Comparison of ENCODE assay signal across 17 mouse cellular contexts in genomic region chr14:121359850-121360249, GRCm38 (mm10). TPM values are rescaled to one million over a fixed set of nuclear protein-coding genes. Genes with fewer than 3 reads are reported as not detected.
DNase-seq lines count a peak whose midpoint lies in the region; ATAC-seq and TF ChIP-seq lines count a peak whose summit lies in the region.
"Had no signal": no experiment of that assay in that cellular context is flagged by ENCODE, and none has a peak within 500 bp of the region (broad histone marks: within the 10 kb centered on the region; RNA-seq: fewer than 3 reads in every experiment).

No protein-coding gene starts in this region.

- H3K79me2 ChIP-seq in heart, adult 2 months (replicated peaks; ENCODE audit: control insufficient read depth, insufficient read depth, low read length), result peaks cover 11% of the 10 kb centered on the region

- H3K36me3 ChIP-seq in heart, embryonic 10.5 days, result peaks cover 11% of the 10 kb centered on the region; the same call in 1 of the 2 replicates
- H3K36me3 ChIP-seq in heart, adult 2 months (ENCODE audit: control insufficient read depth, insufficient read depth, low read length), result peaks cover 14% of the 10 kb centered on the region
- H3K36me3 ChIP-seq in megakaryocyte, embryonic 14.5 days (replicated peaks; ENCODE audit: low read length), result peaks cover 60% of the 10 kb centered on the region
- H3K36me3 ChIP-seq in embryonic facial prominence, embryonic 14.5 days (ENCODE audit: control insufficient read depth, insufficient read depth, low read length), result no peaks in the 10 kb centered on the region
- H3K36me3 ChIP-seq in liver, postnatal 0 days (replicated peaks; ENCODE audit: insufficient read depth, low read length), result peaks cover 19% of the 10 kb centered on the region
- H3K36me3 ChIP-seq: neural tube, embryonic 15.5 days had no signal

- ATAC-seq in megakaryocyte, adult 5-6 weeks (ENCODE audit: poor library complexity, severe bottlenecking), result no peak
- peak; percentile 70; the same call in 1 of the 2 replicates for ATAC-seq in embryonic facial prominence, embryonic 14.5 days (ENCODE audit: low read depth)
- no peak for ATAC-seq in liver, postnatal 0 days
- ATAC-seq: activated CD4-positive, CD25-positive, alpha-beta regulatory T cell, adult 4 months had no signal

- no peak for TF ChIP-seq EP300 in heart, adult 2 months (IDR thresholded peaks at IDR 0.05; ENCODE audit: insufficient read depth, low read depth, low read length)
- no peak for TF ChIP-seq EP300 in liver, postnatal 0 days (IDR thresholded peaks at IDR 0.05; ENCODE audit: low read depth)

- 57% methylated on average over 8 of the region's 8 CpGs for whole genome bisulfite sequencing in heart, embryonic 10.5 days
- WGBS in heart, adult 2 months, result 82% methylated on average over 8 of the region's 8 CpGs
- WGBS in embryonic facial prominence, embryonic 14.5 days, result 56% methylated on average over 8 of the region's 8 CpGs
- WGBS in liver, postnatal 0 days (ENCODE audit: insufficient replicate concordance), result 60% methylated on average over 8 of the region's 8 CpGs

- no peak for TF ChIP-seq POLR2A in heart, adult 2 months (IDR thresholded peaks at IDR 0.05; ENCODE audit: insufficient read depth, low read depth, low read length)

- intact Hi-C loops in heart, adult 2 months (cut with DNase I), result loop anchor here (2.0 kb wide), 1 partner anchor 19 kb away; no protein-coding TSS in a partner anchor

- no peak for TF ChIP-seq CTCF in heart, adult 2 months (IDR thresholded peaks at IDR 0.05)
- TF ChIP-seq CTCF in liver, postnatal 0 days (IDR thresholded peaks at IDR 0.05; ENCODE audit: low read depth), result no peak

- H3K9me3 ChIP-seq in heart, embryonic 10.5 days, result no peaks in the 10 kb centered on the region
- no peaks in the 10 kb centered on the region for H3K9me3 ChIP-seq in megakaryocyte, embryonic 14.5 days
- no peaks in the 10 kb centered on the region for H3K9me3 ChIP-seq in embryonic facial prominence, embryonic 14.5 days (ENCODE audit: control insufficient read depth, low read length)
- no peaks in the 10 kb centered on the region for H3K9me3 ChIP-seq in liver, postnatal 0 days (ENCODE audit: low read length)
- H3K9me3 ChIP-seq: neural tube, embryonic 15.5 days had no signal

- peaks cover 82% of the 10 kb centered on the region for H3K4me1 ChIP-seq in heart, embryonic 10.5 days
- peaks cover 40% of the 10 kb centered on the region for H3K4me1 ChIP-seq in heart, adult 2 months (ENCODE audit: control insufficient read depth, insufficient read depth, low read length)
- peaks cover 99% of the 10 kb centered on the region for H3K4me1 ChIP-seq in megakaryocyte, embryonic 14.5 days
- peaks cover 41% of the 10 kb centered on the region for H3K4me1 ChIP-seq in embryonic facial prominence, embryonic 14.5 days (ENCODE audit: control insufficient read depth, insufficient read depth, low read length)
- peaks cover 94% of the 10 kb centered on the region for H3K4me1 ChIP-seq in liver, postnatal 0 days (ENCODE audit: insufficient read depth)

- no peak overlapping the region for H3K9ac ChIP-seq in heart, adult 2 months (ENCODE audit: low read depth, low read length)
- H3K9ac ChIP-seq in embryonic facial prominence, embryonic 14.5 days (ENCODE audit: low read depth, low read length), result no peak overlapping the region
- no peak overlapping the region for H3K9ac ChIP-seq in liver, postnatal 0 days (replicated peaks)
- H3K9ac ChIP-seq: neural tube, embryonic 15.5 days had no signal

- DNase-seq in heart, embryonic 10.5 days (ENCODE audit: low spot score), result no peak
- DNase-seq in heart, adult 2 months, result no peak
- DNase-seq in embryonic facial prominence, embryonic 14.5 days (ENCODE audit: low spot score), result peak; percentile 85
- no peak for DNase-seq in liver, postnatal 0 days
- DNase-seq in cerebellum, adult 11 months, result no peak
- DNase-seq in kidney, postnatal 14 days, result no peak
- DNase-seq: cerebellum, adult 11-12 months; kidney, postnatal 36 days; layer of hippocampus, postnatal 36 days; lung, adult 2 months; right cerebral cortex, adult 18-20 months; thymus, postnatal 25 days had no signal

- no peak overlapping the region for H3K4me3 ChIP-seq in heart, embryonic 10.5 days
- no peak overlapping the region for H3K4me3 ChIP-seq in heart, adult 2 months
- peak overlapping the region; percentile 51 for H3K4me3 ChIP-seq in megakaryocyte, embryonic 14.5 days (replicated peaks)
- no peak overlapping the region for H3K4me3 ChIP-seq in embryonic facial prominence, embryonic 14.5 days (ENCODE audit: low read depth, low read length)
- H3K4me3 ChIP-seq in liver, postnatal 0 days (ENCODE audit: low read depth, low read length), result no peak overlapping the region
- H3K4me3 ChIP-seq: forebrain, embryonic 10.5 days; neural tube, embryonic 15.5 days had no signal

- H3K4me2 ChIP-seq in embryonic facial prominence, embryonic 14.5 days (ENCODE audit: low read depth, low read length), result no peak overlapping the region
- H3K4me2 ChIP-seq in liver, postnatal 0 days (ENCODE audit: low read depth, low read length), result 0 out of 2 replicates have a peak overlapping the region, but pooled peaks have one; percentile 13
- H3K4me2 ChIP-seq: neural tube, embryonic 15.5 days had no signal

- peak overlapping the region; percentile 68 for H3K27ac ChIP-seq in heart, embryonic 10.5 days
- H3K27ac ChIP-seq in heart, adult 2 months, result no peak overlapping the region
- H3K27ac ChIP-seq in embryonic facial prominence, embryonic 14.5 days (replicated peaks; ENCODE audit: low read depth, low read length), result no peak overlapping the region
- H3K27ac ChIP-seq in liver, postnatal 0 days (ENCODE audit: low read depth), result 0 out of 2 replicates have a peak overlapping the region, but pooled peaks have one; percentile 9
- H3K27ac ChIP-seq: forebrain, embryonic 10.5 days; neural tube, embryonic 15.5 days had no signal

- no peaks in the 10 kb centered on the region for H3K27me3 ChIP-seq in heart, embryonic 10.5 days (ENCODE audit: insufficient read depth, poor library complexity, severe bottlenecking)
- H3K27me3 ChIP-seq in heart, adult 2 months (ENCODE audit: control insufficient read depth, insufficient read depth, low read length), result no peaks in the 10 kb centered on the region
- no peaks in the 10 kb centered on the region for H3K27me3 ChIP-seq in megakaryocyte, embryonic 14.5 days (replicated peaks)
- H3K27me3 ChIP-seq in embryonic facial prominence, embryonic 14.5 days (replicated peaks; ENCODE audit: control insufficient read depth, insufficient read depth, low read length), result no peaks in the 10 kb centered on the region
- H3K27me3 ChIP-seq in liver, postnatal 0 days (ENCODE audit: insufficient read depth, low read length), result no peaks in the 10 kb centered on the region
- H3K27me3 ChIP-seq: neural tube, embryonic 15.5 days had no signal

RNA-seq across cellular contexts. Expression of gene Stk24, which starts 20.0 kb away (rescaled TPM):
- polyA plus RNA-seq in heart, embryonic 10.5 days (2016; fragmentation: Nextera tagmentation; extraction: Ambion mirVana), result 37.9 and 39.8 TPM in 2 replicates
- 10 to 100 TPM; 70.2 to 75.6 TPM for total RNA-seq in heart, adult 2 months (2021)
- 21.4 and 38.8 TPM in 2 replicates for polyA plus RNA-seq in heart, adult 2 months (2012; rRNA removed)
- polyA plus RNA-seq in megakaryocyte, embryonic 14.5 days (2012; ENCODE audit: insufficient read depth, low replicate concordance), result 37.4 and 52.9 TPM in 2 replicates
- 143 and 146 TPM in 2 replicates for total RNA-seq in megakaryocyte, adult 5-6 weeks (2015)
- 105 and 124 TPM in 2 replicates for total RNA-seq in megakaryocyte, adult 5-6 weeks (2017)
- polyA plus RNA-seq in embryonic facial prominence, embryonic 14.5 days (2014; fragmentation: Nextera tagmentation; extraction: Ambion mirVana), result 38.9 and 46.0 TPM in 2 replicates
- 19.3 and 20.4 TPM in 2 replicates for polyA plus RNA-seq in liver, postnatal 0 days (2015; fragmentation: Nextera tagmentation; extraction: Ambion mirVana)

Comparison
In these comparisons a context has a peak if more than half of its experiments do, and no peak if none do; other contexts are left out.
1. H3K27ac ChIP-seq: peak in heart, embryonic 10.5 days (single experiment) and liver, postnatal 0 days (single experiment); none in heart, adult 2 months (single experiment) and embryonic facial prominence, embryonic 14.5 days (single experiment).